Mouse (Mus musculus): ENCODE measurements around the gene Krt31. TPM values are rescaled to one million over a fixed set of nuclear protein-coding genes. Genes with fewer than 3 reads are reported as not detected.

The Krt31 gene
- total RNA-seq, 2 experiments from 2014 or later = not detected

GRCm38 (mm10) chr11:100005905-100006304, 44.4 kb downstream of the Krt31 start:
- DNase-seq = no peak

GRCm38 (mm10) chr11:100004846-100005245, 45.5 kb downstream of the Krt31 start:
- DNase-seq = no peak

- no peak for DNase-seq
Observed at GRCm38 (mm10) chr11:99999091-99999490, 51.3 kb downstream of the Krt31 start.

Other genes starting within 250 kb of the Krt31 start
- not detected for gene Gm11554, start 246.1 kb downstream of the Krt31 start, total RNA-seq (2021)
- not detected for gene Krtap4-13, start 240.7 kb downstream of the Krt31 start, total RNA-seq (2021)
- not detected for gene Gm11564, start 234.9 kb downstream of the Krt31 start, total RNA-seq (2021)
- gene 2300003K06Rik, start 212.5 kb downstream of the Krt31 start, total RNA-seq (2021) = not detected
- gene Krtap4-16, start 198.9 kb downstream of the Krt31 start, total RNA-seq (2021) = not detected
- not detected for gene Gm11568, start 192.6 kb downstream of the Krt31 start, total RNA-seq (2021)
- gene Gm11559, start 186.1 kb downstream of the Krt31 start, total RNA-seq (2021) = not detected
- not detected for gene Krtap9-1, start 177.2 kb downstream of the Krt31 start, total RNA-seq (2021)
- gene Gm11567, start 171.4 kb downstream of the Krt31 start, total RNA-seq (2021) = not detected
- gene Krtap31-1, start 142.6 kb downstream of the Krt31 start, total RNA-seq (2021) = not detected
- gene Gm11565, start 135.8 kb downstream of the Krt31 start, total RNA-seq (2021) = not detected
- not detected for gene Krtap31-2, start 114.3 kb downstream of the Krt31 start, total RNA-seq (2021)
- not detected for gene Krtap9-5, start 102.1 kb downstream of the Krt31 start, total RNA-seq (2021)
- not detected for gene Krtap29-1, start 71.5 kb downstream of the Krt31 start, total RNA-seq (2021)
- gene Krtap16-1, start 64.0 kb downstream of the Krt31 start, total RNA-seq (2021) = not detected
- gene Krtap17-1, start 56.6 kb downstream of the Krt31 start, total RNA-seq (2021) = not detected
- not detected for gene Krt33a, start 34.3 kb downstream of the Krt31 start, total RNA-seq (2021)
- gene Krt33b, start 20.7 kb downstream of the Krt31 start, total RNA-seq (2021) = not detected
- gene Krt34, start 9.0 kb downstream of the Krt31 start, total RNA-seq (2021) = not detected
- not detected for gene Krt32, start 37.7 kb upstream of the Krt31 start, total RNA-seq (2021)
- not detected for gene Krt35, start 45.7 kb upstream of the Krt31 start, total RNA-seq (2021)
- gene Krt36, start 55.1 kb upstream of the Krt31 start, total RNA-seq (2021) = under 1 TPM in 1 of 2 experiments, not detected in 1; 0.16 TPM
- not detected for gene Krt13, start 71.0 kb upstream of the Krt31 start, total RNA-seq (2021)
- gene Krt15, start 85.4 kb upstream of the Krt31 start, total RNA-seq (2021) = not detected
- gene Krt19, start 98.1 kb upstream of the Krt31 start, total RNA-seq (2021) = under 1 TPM in 1 of 2 experiments, not detected in 1; 0.28 TPM
- not detected for gene Krt9, start 142.7 kb upstream of the Krt31 start, total RNA-seq (2021)
- not detected for gene Krt14, start 157.0 kb upstream of the Krt31 start, total RNA-seq (2021)
- not detected for gene Krt16, start 198.4 kb upstream of the Krt31 start, total RNA-seq (2021)
- not detected for gene Krt17, start 210.5 kb upstream of the Krt31 start, total RNA-seq (2021)
- not detected for gene Krt42, start 219.3 kb upstream of the Krt31 start, total RNA-seq (2021)